In genomic region chr11:119914381-119914780, GRCm38 (mm10) we compare ENCODE assay signal across 10 mouse cellular contexts. TPM values are rescaled to one million over a fixed set of nuclear protein-coding genes. Genes with fewer than 3 reads are reported as not detected.
DNase-seq lines count a peak whose midpoint lies in the region; ATAC-seq lines count a peak whose summit lies in the region.
"Had no signal": no experiment of that assay in that cellular context is flagged by ENCODE, and none has a peak within 500 bp of the region (broad histone marks: within the 10 kb centered on the region; RNA-seq: fewer than 3 reads in every experiment).

No protein-coding gene starts in this region.

- H3K9ac ChIP-seq in kidney, embryonic 14.5 days (ENCODE audit: low read depth, low read length) = peak overlapping the region; percentile 97
- peak overlapping the region; percentile 89 for H3K9ac ChIP-seq in hindbrain, embryonic 12.5 days
- H3K9ac ChIP-seq in midbrain, embryonic 12.5 days (replicated peaks) = peak overlapping the region; percentile 95

- no peak for ATAC-seq in kidney, embryonic 14.5 days (ENCODE audit: low FRiP score, low TSS enrichment)
- no peak for ATAC-seq in hindbrain, embryonic 12.5 days (ENCODE audit: low FRiP score)
- no peak for ATAC-seq in midbrain, embryonic 12.5 days (ENCODE audit: low FRiP score, low read depth)
- no peak for ATAC-seq in erythroid progenitor cell, adult 5-6 weeks (replicated peaks; ENCODE audit: low FRiP score, poor library complexity, severe bottlenecking)

- DNase-seq in kidney, adult 11 months = no peak
- no peak for DNase-seq in urinary bladder, postnatal 4 days (ENCODE audit: low spot score in 2 of 2)
- DNase-seq in adrenal gland, adult 2 months = no peak
- DNase-seq: gastrocnemius, postnatal 10 days had no signal

- H3K9me3 ChIP-seq in kidney, embryonic 14.5 days (ENCODE audit: control insufficient read depth, low read length) = no peaks in the 10 kb centered on the region
- no peaks in the 10 kb centered on the region for H3K9me3 ChIP-seq in hindbrain, embryonic 12.5 days (replicated peaks)
- H3K9me3 ChIP-seq in midbrain, embryonic 12.5 days = no peaks in the 10 kb centered on the region

- peak overlapping the region; percentile 93 for H3K4me2 ChIP-seq in kidney, embryonic 14.5 days (replicated peaks; ENCODE audit: low read depth, low read length)
- H3K4me2 ChIP-seq in hindbrain, embryonic 12.5 days (replicated peaks) = peak overlapping the region; percentile 85
- peak overlapping the region; percentile 99 for H3K4me2 ChIP-seq in midbrain, embryonic 12.5 days (replicated peaks)

- peak overlapping the region; percentile 73; the same call in 1 of the 2 replicates for H3K27ac ChIP-seq in kidney, embryonic 14.5 days (ENCODE audit: low read depth, low read length)
- peak overlapping the region; percentile 56; the same call in 1 of the 2 replicates for H3K27ac ChIP-seq in brown adipose tissue, adult 24 weeks (replicated peaks; ENCODE audit: low read depth, low read length)
- no peak overlapping the region for H3K27ac ChIP-seq in hindbrain, embryonic 12.5 days
- peak overlapping the region; percentile 70; the same call in 1 of the 2 replicates for H3K27ac ChIP-seq in midbrain, embryonic 12.5 days (replicated peaks)

- peaks cover 35% of the 10 kb centered on the region for H3K4me1 ChIP-seq in kidney, embryonic 14.5 days (ENCODE audit: control insufficient read depth, insufficient read depth, low read length)
- peaks cover 24% of the 10 kb centered on the region for H3K4me1 ChIP-seq in brown adipose tissue, adult 24 weeks (ENCODE audit: control insufficient read depth, insufficient read depth, insufficient read length, low read length)
- peaks cover 32% of the 10 kb centered on the region for H3K4me1 ChIP-seq in hindbrain, embryonic 12.5 days
- H3K4me1 ChIP-seq in midbrain, embryonic 12.5 days = peaks cover 34% of the 10 kb centered on the region

- peak overlapping the region; percentile 98 for H3K4me3 ChIP-seq in kidney, embryonic 14.5 days (ENCODE audit: low read length)
- peak overlapping the region; percentile 75 for H3K4me3 ChIP-seq in brown adipose tissue, adult 24 weeks (ENCODE audit: insufficient read depth, low read depth, low read length)
- H3K4me3 ChIP-seq in hindbrain, embryonic 12.5 days = peak overlapping the region; percentile 81
- H3K4me3 ChIP-seq in midbrain, embryonic 12.5 days = peak overlapping the region; percentile 96

- peaks cover 35% of the 10 kb centered on the region for H3K36me3 ChIP-seq in kidney, embryonic 14.5 days (ENCODE audit: control insufficient read depth, insufficient read depth, low read length)
- peaks cover 36% of the 10 kb centered on the region for H3K36me3 ChIP-seq in hindbrain, embryonic 12.5 days
- peaks cover 39% of the 10 kb centered on the region for H3K36me3 ChIP-seq in midbrain, embryonic 12.5 days

- no peaks in the 10 kb centered on the region for H3K27me3 ChIP-seq in kidney, embryonic 14.5 days (ENCODE audit: control insufficient read depth, insufficient read depth, low read length)
- no peaks in the 10 kb centered on the region for H3K27me3 ChIP-seq in hindbrain, embryonic 12.5 days
- no peaks in the 10 kb centered on the region for H3K27me3 ChIP-seq in midbrain, embryonic 12.5 days
- H3K27me3 ChIP-seq: Patski had no signal

- WGBS in kidney, embryonic 14.5 days = 5% methylated on average over 4 of the region's 4 CpGs
- 32% methylated on average over 4 of the region's 4 CpGs for WGBS in hindbrain, embryonic 12.5 days
- 30% methylated on average over 4 of the region's 4 CpGs for WGBS in midbrain, embryonic 12.5 days

RNA-seq across cellular contexts. Expression of gene Chmp6, which starts 1.1 kb away (rescaled TPM):
- 87.1 and 94.0 TPM in 2 replicates for polyA plus RNA-seq in kidney, embryonic 14.5 days (2014; fragmentation: Nextera tagmentation; extraction: Ambion mirVana)
- 18.2 and 22.0 TPM in 2 replicates for polyA plus RNA-seq in brown adipose tissue, adult 24 weeks (2012; ENCODE audit: insufficient read depth, insufficient read length, missing spikeins)
- 91.7 and 99.3 TPM in 2 replicates for polyA plus RNA-seq in hindbrain, embryonic 12.5 days (2016; fragmentation: Nextera tagmentation; extraction: Ambion mirVana)
- 96.1 and 109 TPM in 2 replicates for polyA plus RNA-seq in midbrain, embryonic 12.5 days (2016; fragmentation: Nextera tagmentation; extraction: Ambion mirVana)
- total RNA-seq in adrenal gland, adult 2 months (2021) = 10 to 100 TPM; 26.0 to 34.9 TPM
- 56.8 and 66.5 TPM in 2 replicates for polyA plus RNA-seq in adrenal gland, adult 2 months (2012; rRNA removed)
- 1.3 and 14.4 TPM in 2 replicates for total RNA-seq in erythroid progenitor cell, adult 5-6 weeks (2015; ENCODE audit: low replicate concordance)
- 10.3 and 10.4 TPM in 2 replicates for total RNA-seq in erythroid progenitor cell, adult 5-6 weeks (2017; ENCODE audit: low replicate concordance)

RNA-seq across cellular contexts. Expression of gene Baiap2, which starts 28.2 kb away (rescaled TPM):
- 15.7 and 18.2 TPM in 2 replicates for polyA plus RNA-seq in kidney, embryonic 14.5 days (2014; fragmentation: Nextera tagmentation; extraction: Ambion mirVana)
- polyA plus RNA-seq in brown adipose tissue, adult 24 weeks (2012; ENCODE audit: insufficient read depth, insufficient read length, missing spikeins) = 2.7 and 5.5 TPM in 2 replicates
- 10.6 TPM in 2 replicates for polyA plus RNA-seq in hindbrain, embryonic 12.5 days (2016; fragmentation: Nextera tagmentation; extraction: Ambion mirVana)
- polyA plus RNA-seq in midbrain, embryonic 12.5 days (2016; fragmentation: Nextera tagmentation; extraction: Ambion mirVana) = 10.1 and 10.2 TPM in 2 replicates
- 10 to 100 TPM; 17.0 to 23.2 TPM for total RNA-seq in adrenal gland, adult 2 months (2021)
- polyA plus RNA-seq in adrenal gland, adult 2 months (2012; rRNA removed) = 42.3 and 46.7 TPM in 2 replicates
- 1.3 and 1.4 TPM in 2 replicates for total RNA-seq in erythroid progenitor cell, adult 5-6 weeks (2015; ENCODE audit: low replicate concordance)
- total RNA-seq in erythroid progenitor cell, adult 5-6 weeks (2017; ENCODE audit: low replicate concordance) = 3.2 and 5.3 TPM in 2 replicates
